Mouse (Mus musculus) embryonic facial prominence, embryonic 11.5 days (tissue): ENCODE measurements around the gene Hoxa13. TPM values are rescaled to one million over a fixed set of nuclear protein-coding genes. Genes with fewer than 3 reads are reported as not detected.

ENCODE experiments used
- ATAC-seq: fragments of 200-750 bp; cut with Nextera tagmentation; replicated peaks from 2 replicates; pipeline ENCODE4 v1.8.0; 2017; ENCODE audit warnings: low read depth; ENCODE audit not compliant: insufficient number of reproducible peaks, low FRiP score, low TSS enrichment
- DNase-seq: peaks from one replicate; pipeline ENCODE4 v3.0.0-alpha.2; 2015; ENCODE audit warnings: low spot score
- H3K27ac ChIP-seq: fragments of 300-500 bp; sonication (generic); replicated peaks from 2 replicates; pipeline ENCODE4 v1.5.1; 2014; ENCODE audit warnings: mild to moderate bottlenecking, low read depth, low read length, control low read depth
- H3K27me3 ChIP-seq: fragments of 300-500 bp; sonication (generic); 2 replicates; pipeline ENCODE4 v1.6.1; 2014; ENCODE audit warnings: mild to moderate bottlenecking, low read length, moderate library complexity, mixed read lengths; ENCODE audit not compliant: control insufficient read depth, insufficient read depth
- H3K36me3 ChIP-seq: fragments of 300-500 bp; sonication (generic); replicated peaks from 2 replicates; pipeline ENCODE4 v1.6.1; 2014; ENCODE audit warnings: low read depth, mild to moderate bottlenecking, low read length, moderate library complexity, mixed read lengths; ENCODE audit not compliant: control insufficient read depth, insufficient read depth
- H3K4me1 ChIP-seq: fragments of 300-500 bp; sonication (generic); 2 replicates; pipeline ENCODE4 v1.6.1; 2014; ENCODE audit warnings: low read length, mixed read lengths; ENCODE audit not compliant: control insufficient read depth, insufficient read depth
- H3K4me2 ChIP-seq: fragments of 300-500 bp; sonication (generic); 2 replicates; pipeline ENCODE4 v1.6.1; 2014; ENCODE audit warnings: low read depth, mild to moderate bottlenecking, control low read depth, low read length, moderate library complexity
- H3K4me3 ChIP-seq: fragments of 300-500 bp; sonication (generic); 2 replicates; pipeline ENCODE4 v1.5.1; 2014; ENCODE audit warnings: low read depth, low read length, control low read depth
- H3K9ac ChIP-seq: fragments of 300-500 bp; sonication (generic); replicated peaks from 2 replicates; pipeline ENCODE4 v1.6.1; 2014; ENCODE audit warnings: mild to moderate bottlenecking, control low read depth, low read length
- H3K9me3 ChIP-seq: fragments of 300-500 bp; sonication (generic); replicated peaks from 2 replicates; pipeline ENCODE4 v1.6.1; 2016; ENCODE audit warnings: mild to moderate bottlenecking, low read length, inconsistent platforms, mixed read lengths; ENCODE audit not compliant: control insufficient read depth
- WGBS: fragments of 180-500 bp; shearing (Covaris S2); extraction: QIAGEN DNeasy Blood & Tissue Kit; methylation state at CpG from one replicate; pipeline ENCODE4 v1.1.7; 2014; 5-methylcytosine and 5-hydroxymethylcytosine counted together
- polyA plus RNA-seq: library from polyadenylated mRNA; unstranded; fragments of >200 nt; fragmentation: Nextera tagmentation; extraction: Ambion mirVana; gene quantifications from 2 replicates; pipeline ENCODE4 v1.2.1, GENCODE M21; 2014

The Hoxa13 gene
- polyA plus RNA-seq, 1 experiment from 2014 or later = not detected

DNA sequence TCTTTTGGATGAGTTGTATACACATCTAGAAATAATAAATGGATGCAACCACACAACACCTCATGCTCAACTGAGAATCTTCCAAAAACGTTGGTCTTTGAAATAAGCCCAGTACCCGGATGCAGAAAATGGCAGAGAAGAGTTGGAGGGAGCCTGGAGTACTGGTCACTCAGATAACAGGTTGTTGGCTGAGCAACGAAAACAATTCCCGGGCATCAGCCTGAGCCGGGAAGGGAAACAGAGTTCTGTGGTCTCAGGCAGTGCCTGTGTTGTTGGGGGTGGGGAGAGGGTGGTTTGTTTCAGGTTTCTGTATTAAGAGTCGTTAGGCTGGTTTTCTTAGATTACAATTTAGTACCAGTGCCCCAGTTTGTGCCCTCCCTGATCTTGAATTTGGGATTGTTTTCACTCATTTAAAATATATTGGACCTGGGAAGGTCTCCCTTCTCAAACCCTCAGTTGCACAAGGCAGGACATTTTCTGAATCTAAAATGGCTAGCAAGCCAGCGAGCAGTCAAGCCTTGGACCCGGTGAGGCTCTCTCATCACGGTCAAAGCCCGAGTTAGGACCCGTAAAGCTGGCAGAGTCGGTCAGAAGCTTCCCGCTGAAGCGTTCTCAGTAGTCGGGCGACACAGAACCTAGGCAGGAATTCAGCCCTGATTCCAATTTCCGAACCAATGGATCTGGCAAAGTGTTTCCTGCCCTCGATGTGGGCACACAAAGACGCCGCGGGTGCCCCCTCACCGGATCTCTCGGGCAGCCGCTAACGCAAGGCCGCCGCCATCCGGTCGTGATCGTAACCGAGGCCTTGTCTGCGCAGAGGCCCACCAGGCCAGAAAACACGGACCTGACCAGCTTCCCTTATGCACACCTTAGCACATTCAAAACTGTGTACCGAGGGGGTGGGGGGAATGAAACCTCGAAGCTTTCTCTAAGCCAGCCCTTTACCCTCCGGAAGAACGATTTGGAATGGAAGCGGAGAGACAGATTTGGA is 31.9 kb downstream of the Hoxa13 start:
- Histone ChIP-seq H3K9me3 (no peaks in the 10 kb centered on the region), H3K4me1 (no peaks in the 10 kb centered on the region), H3K36me3 (no peaks in the 10 kb centered on the region), H3K4me3 (no peak overlapping the region), H3K27ac (no peak overlapping the region), H3K4me2 (no peak overlapping the region), H3K27me3 (peaks cover 87% of the 10 kb centered on the region), H3K9ac (no peak overlapping the region)
- 1% methylated on average over 38 of the region's 38 CpGs for WGBS
- ATAC-seq (no peak), DNase-seq (no peak)

DNA sequence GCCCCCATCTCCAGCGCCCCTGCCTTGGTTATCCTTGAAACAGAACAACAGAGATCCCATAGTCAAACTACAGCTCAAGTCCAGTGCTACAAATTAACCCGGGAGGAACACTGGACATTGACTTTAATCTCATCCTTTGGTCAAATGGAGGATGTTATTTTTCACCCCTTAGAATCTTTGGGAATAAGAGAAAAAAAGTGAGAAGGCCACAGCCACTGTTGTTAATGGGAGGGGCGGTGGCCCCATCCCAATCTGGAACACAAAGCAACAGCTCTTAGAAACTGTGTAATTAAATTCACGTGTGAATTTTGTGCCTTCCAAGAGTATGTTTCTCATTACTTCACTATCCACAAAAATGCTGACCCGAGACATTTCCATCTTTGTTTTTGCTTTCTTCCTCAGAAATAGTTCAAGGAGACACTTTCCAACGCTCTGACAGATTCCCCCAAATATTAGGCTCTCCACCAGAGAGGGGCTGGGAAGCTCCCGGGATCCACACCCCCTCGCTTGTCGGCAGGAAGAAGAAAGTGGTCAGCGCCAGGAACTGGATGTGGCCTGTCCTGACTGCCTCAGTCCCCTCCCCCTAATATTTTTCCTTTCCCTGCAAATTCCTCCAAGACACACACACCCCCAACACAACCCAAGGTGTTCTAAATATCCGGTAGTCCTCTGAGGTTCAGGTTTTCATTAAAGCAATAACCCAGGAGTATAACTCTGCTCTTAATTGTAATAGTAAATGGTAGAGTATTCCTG is 33.0 kb downstream of the Hoxa13 start:
- DNase-seq = no peak

DNA sequence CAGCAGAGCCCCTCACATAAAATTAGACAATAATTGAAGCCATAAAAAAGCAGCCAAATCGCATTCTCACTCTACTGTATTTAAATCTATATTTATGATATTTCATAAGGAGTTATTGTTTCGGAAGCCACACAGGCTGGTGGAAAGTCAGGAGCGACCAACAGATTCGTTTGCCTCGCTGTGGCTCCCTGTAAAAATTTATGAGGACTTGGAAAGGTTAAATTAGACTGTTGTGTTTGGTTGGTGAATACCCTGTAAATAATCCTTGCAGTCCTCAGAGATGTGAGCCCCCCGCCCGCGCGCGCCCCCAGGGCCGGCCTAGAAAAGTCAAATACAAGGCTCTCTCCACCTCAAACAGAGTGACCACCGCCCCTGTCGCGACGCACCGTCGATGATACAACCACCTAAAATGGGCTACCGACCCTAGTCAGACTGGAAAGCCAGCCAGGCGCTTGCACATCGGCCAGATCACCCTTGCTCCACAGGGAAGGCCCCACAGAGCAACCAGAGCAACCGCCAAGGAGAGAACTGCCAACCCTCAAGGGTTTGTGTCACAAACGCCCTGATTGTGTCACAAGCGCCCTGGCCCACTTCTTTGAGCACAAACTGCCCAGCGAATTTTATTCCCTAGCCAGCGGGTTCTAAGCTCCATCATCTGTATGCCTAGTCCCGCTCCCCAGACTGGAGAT is 34.0 kb downstream of the Hoxa13 start:
- ATAC-seq = no peak

More for the DNA sequence above, 33.0 kb downstream of the Hoxa13 start:
- no peak overlapping the region for H3K9ac ChIP-seq
- ATAC-seq = no peak
- no peak overlapping the region for H3K27ac ChIP-seq
- no peak overlapping the region for H3K4me2 ChIP-seq
- H3K27me3 ChIP-seq = peaks cover 82% of the 10 kb centered on the region
- no peaks in the 10 kb centered on the region for H3K36me3 ChIP-seq
- no peaks in the 10 kb centered on the region for H3K4me1 ChIP-seq
- 2% methylated on average over 11 of the region's 11 CpGs for WGBS
- H3K9me3 ChIP-seq = no peaks in the 10 kb centered on the region
- no peak overlapping the region for H3K4me3 ChIP-seq

DNA sequence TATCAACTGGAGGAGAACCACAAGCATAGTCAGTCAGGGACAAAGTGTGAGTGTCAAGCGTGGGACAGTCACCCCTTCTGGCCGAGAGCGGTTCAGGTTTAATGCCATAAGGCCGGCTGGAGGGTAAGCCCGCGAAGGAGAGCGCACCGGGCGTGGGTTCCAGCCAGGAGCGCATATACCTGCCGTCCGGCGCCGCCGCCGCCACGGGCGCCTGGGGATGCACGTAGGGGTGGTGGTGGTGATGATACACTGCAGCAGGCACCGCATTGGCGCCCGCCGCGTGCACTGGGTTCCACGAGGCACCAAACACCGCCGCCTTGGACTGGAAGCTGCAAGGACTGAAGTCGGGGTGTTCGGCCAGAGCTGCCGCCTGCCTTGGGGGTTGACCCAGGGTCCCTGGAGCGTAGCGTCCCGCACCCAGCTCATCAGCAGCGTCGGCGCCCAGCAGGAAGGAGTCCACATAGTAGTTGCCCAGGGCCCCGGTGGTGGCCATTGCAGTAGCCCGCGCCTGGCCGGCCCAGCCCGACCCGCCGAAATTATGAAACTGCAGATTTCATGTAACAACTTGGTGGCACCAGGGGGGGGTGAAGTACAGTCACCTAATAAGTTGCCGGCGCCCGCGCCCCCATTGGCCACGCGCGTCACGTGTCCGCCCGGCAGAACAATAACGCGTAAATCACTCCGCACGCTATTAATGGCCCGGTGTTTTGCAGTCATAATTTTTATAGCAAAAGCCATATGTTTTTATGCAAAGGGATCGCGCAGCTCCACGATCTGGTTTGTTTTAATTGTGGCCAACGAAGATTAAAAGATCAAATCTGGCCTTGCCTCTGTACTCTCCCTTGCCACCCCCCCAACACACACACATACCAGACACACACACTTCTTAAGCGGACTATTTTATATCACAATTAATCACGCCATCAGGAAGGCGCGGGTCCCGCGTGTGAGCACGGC is 34.8 kb downstream of the Hoxa13 start:
- Histone ChIP-seq H3K9ac (no peak overlapping the region), H3K4me3 (no peak overlapping the region), H3K9me3 (no peaks in the 10 kb centered on the region), H3K36me3 (no peaks in the 10 kb centered on the region), H3K27me3 (peaks cover 84% of the 10 kb centered on the region), H3K4me2 (no peak overlapping the region), H3K27ac (no peak overlapping the region), H3K4me1 (no peaks in the 10 kb centered on the region)
- WGBS = 2% methylated on average over 69 of the region's 69 CpGs
- ATAC-seq = no peak
- DNase-seq = no peak

More for the DNA sequence above, 34.0 kb downstream of the Hoxa13 start:
- H3K4me3 ChIP-seq = no peak overlapping the region
- no peaks in the 10 kb centered on the region for H3K9me3 ChIP-seq
- H3K27ac ChIP-seq = no peak overlapping the region
- peaks cover 82% of the 10 kb centered on the region for H3K27me3 ChIP-seq
- no peak overlapping the region for H3K9ac ChIP-seq
- DNase-seq = no peak
- no peak overlapping the region for H3K4me2 ChIP-seq
- H3K4me1 ChIP-seq = no peaks in the 10 kb centered on the region
- no peaks in the 10 kb centered on the region for H3K36me3 ChIP-seq
- WGBS = 2% methylated on average over 26 of the region's 26 CpGs

DNA sequence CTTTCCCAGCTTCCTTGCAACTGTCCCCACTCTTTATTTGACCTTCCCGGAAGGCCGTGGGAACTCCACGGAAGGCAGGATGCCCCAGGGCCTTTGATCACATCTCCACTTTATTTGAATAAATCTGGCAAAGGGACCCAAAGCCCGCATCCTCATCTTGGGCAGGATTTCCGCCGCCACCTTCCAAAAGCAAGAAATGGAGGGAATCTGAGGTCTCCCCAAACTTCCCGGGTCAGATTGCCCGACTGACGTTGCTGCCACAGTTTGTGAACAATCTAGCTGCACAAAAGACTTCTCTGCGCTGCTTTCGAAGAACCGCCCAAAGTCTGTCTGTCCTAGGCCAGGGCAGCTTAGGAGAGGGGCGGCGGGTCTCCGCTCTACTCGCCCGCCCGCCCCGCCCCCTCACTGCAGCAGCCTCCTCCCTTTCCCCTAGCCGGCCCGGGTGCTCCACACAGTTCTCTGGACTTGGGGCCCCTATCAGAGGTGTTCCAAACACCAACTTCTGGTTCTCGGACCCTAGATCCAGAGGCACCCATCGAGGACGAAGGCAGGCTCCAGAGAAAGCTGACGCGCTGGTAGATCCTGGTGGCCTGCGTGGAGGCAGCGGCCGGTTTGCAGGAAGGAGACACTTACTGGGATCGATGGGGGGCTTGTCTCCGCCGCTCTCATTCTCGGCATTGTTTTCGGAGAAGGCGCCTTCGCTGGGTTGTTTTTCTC is 35.6 kb downstream of the Hoxa13 start:
- Histone ChIP-seq H3K27ac (no peak overlapping the region), H3K9me3 (no peaks in the 10 kb centered on the region), H3K4me1 (no peaks in the 10 kb centered on the region), H3K36me3 (no peaks in the 10 kb centered on the region), H3K9ac (no peak overlapping the region), H3K4me2 (no peak overlapping the region), H3K4me3 (no peak overlapping the region), H3K27me3 (peaks cover 82% of the 10 kb centered on the region)
- DNase-seq (no peak), ATAC-seq (no peak)
- 1% methylated on average over 36 of the region's 36 CpGs for WGBS

DNA sequence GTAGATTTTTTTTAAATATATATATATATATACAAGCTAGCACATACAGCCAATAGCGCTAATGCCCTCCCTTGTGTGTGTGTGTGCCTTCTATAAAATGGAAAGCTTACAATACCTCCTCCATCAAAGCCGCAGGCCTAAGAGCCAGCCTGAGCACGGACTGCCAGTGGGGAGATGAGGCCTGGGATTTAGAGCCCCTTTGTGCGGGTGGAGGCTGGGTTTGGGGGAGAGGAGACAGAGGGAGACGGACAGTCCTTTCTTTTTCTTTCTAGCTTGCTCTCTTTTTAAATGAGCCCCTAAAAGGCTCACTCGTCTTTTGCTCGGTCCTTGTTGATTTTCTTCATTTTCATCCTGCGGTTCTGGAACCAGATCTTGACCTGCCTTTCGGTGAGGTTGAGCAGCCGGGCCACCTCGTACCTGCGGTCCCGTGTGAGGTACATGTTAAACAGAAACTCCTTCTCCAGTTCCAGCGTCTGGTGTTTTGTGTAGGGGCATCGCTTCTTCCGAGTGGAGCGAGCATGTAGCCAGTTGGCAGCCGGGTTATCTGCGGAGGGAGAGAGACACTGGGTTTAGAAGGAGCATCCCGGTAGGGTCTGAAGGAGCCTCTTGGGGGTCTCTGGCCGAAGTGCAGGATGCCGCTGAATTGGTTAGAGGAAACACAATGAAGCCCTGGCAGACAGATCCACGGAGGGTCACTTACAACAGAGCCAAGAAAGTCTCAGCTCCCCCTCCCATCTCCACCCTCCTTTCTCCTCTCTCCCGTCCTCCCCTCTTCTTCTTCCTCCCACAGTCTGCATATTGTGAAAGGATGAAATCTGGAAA is 36.5 kb downstream of the Hoxa13 start:
- WGBS = 2% methylated on average over 24 of the region's 24 CpGs
- H3K27ac ChIP-seq = no peak overlapping the region
- H3K4me3 ChIP-seq = no peak overlapping the region
- no peak overlapping the region for H3K4me2 ChIP-seq
- DNase-seq (no peak), ATAC-seq (no peak)
- no peaks in the 10 kb centered on the region for H3K9me3 ChIP-seq
- H3K9ac ChIP-seq = no peak overlapping the region
- no peaks in the 10 kb centered on the region for H3K4me1 ChIP-seq
- no peaks in the 10 kb centered on the region for H3K36me3 ChIP-seq
- H3K27me3 ChIP-seq = peaks cover 83% of the 10 kb centered on the region
